Mouse (Mus musculus) T-helper 2 cell (primary cell): ENCODE results near the gene Gm1604a.
"Not testable (repeated sequence)": the region's sequence is repeated elsewhere in the genome, so short reads cannot be mapped to it uniquely, and the experiment has no call there.

Experiments used
- in situ Hi-C: fragments of 300-600 bp; cut with MboI, MseI; formaldehyde crosslinking; loops from one replicate; pipeline ENCODE4 v1.15.1; 2025; ENCODE audit warnings: high pct_unique_total_duplicates

The Gm1604a gene

DNA sequence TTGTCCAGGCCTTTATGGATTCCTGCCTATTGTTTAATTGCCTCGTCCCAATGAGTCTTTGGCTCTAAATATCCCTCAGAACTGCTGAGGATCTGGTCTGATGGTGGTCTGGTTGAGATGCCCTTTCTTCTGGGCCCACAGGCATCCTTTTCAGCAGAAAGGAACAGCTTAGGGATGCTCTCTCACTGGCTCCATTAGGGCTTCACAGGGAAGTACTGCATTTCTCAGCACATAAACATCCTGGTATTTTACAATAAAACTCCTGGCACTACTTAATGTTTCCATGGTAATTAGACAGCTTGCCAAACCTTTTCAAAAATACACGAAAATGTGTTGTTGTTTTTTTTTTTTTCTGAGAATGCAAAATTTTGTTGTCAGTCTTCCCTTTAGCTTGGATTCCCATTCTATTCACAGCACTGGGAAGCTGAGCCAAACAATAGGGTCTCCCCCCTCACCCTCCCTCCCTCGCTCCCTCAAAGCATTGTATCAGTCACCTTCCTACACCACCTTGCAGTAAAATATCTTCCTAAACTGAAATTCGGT, 43.7 kb downstream of the Gm1604a start:
- in situ Hi-C loops = not testable (repeated sequence)

DNA sequence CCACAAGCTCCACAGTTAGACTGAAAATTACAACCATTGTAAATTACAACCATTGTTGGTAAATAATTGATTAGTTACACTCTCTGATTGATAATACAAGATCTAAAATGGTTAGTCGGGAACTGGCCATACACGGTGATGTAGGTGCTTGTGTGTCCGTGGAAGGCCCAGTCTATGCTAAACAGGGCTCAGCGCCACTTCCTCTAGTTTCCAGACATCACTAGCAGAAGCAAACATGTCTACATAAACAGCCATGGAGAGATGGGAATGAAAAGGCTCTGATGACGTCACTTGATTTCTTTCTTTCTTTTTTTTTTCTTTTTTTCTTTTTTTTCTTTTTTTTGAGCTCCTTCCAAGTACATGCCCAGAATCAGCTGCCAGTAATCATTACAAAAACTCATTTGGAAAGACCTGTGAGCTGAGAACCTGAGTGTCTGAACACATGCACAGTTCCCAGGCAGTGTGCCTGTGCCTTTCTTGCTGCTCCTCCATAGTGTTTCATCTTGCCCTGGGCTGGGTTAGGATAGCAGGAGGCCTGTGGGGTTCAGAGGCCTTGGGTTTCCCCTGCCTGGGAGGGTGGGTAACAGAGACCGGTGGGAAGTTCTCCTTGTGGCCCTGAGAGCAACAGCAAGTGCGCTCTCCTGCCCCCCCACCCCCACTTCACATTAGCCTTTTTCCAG, 44.3 kb downstream of the Gm1604a start:
- in situ Hi-C loops = loop anchor here (5.0 kb wide), 1 partner anchor 983 kb away; no protein-coding TSS in a partner anchor

- in situ Hi-C loops = loop anchor here (5.0 kb wide), 1 partner anchor 978 kb away; no protein-coding TSS in a partner anchor
Measured at GRCm38 (mm10) chr17:7074494-7074893, 49.1 kb downstream of the Gm1604a start.

DNA sequence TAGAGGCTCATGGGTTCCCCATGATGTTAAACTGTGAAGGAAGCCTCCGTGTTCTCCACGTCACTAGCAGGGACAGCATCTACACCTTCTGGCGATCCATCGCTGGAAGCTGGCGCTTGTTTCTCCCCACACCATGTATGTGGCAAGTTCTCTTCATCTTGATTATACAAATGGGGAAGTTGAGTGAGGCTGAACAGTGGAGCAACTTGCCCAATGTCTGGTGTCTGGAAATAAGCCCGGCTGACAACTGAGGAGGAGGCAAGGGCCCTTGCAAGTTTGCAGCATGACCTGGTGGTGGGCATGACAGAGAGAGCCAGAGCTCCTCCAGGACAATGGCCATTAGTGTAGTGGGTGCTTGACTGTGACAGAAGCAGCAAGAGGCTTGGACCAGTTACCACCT, 50.2 kb downstream of the Gm1604a start:
- in situ Hi-C loops = not testable (repeated sequence)

GRCm38 (mm10) chr17:7079558-7079957, 54.2 kb downstream of the Gm1604a start:
- in situ Hi-C loops = not testable (repeated sequence)

GRCm38 (mm10) chr17:7084523-7084922, 59.2 kb downstream of the Gm1604a start:
- in situ Hi-C loops = not testable (repeated sequence)

GRCm38 (mm10) chr17:7085469-7086168, 60.3 kb downstream of the Gm1604a start:
- in situ Hi-C loops = not testable (repeated sequence)

DNA sequence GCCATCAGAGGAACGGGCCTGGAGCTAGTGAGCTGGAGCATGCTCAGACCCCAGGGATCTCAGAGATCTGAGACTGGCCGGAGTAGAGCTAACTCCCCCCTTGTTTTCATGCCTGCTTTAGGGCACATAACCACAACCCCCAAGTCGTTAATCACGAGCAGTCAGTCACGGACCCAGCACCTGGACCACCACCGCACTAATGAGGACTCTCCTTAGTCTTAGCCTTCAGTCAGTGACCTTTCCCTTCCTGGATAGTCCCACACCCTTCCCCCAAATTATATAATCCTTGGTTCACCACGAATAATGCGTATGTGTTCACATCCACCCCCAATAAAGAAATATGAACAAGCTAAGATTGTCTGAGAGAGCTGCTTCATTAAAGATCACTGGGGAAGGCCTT, 61.5 kb downstream of the Gm1604a start:
- in situ Hi-C loops = not testable (repeated sequence)

DNA sequence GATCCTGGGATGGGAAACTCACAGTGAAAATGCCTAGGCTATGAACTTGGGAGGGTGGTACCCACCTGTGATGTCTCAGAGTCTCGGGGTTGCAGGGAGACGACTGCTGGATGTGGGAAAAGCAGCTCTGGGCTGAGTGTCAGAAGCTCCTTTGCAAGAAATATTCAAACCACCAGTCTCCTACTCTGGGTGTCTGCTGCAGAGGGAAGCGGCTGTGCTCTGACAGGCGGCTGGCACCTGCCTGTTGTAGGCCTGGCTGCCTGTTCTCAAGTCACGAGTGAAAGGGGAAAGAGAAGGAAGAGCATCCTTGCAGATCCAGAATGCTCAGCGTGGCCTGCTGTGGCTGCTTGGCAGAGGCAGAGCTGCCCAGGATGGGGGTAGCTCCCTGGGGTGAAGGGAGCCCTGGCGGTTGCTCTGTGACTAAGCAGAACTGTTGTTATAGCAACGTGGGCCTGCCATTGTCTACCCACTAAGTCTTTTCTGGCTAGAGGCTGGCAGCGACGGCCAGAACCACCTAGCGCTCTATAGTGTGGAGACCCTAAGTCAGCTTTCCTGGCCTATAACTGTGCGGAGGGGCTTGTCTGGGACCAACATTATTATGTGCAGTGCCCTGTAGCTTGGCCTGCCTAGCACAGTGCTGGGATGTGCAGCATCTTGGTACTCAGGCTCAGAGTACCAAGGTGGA, 72.6 kb downstream of the Gm1604a start:
- in situ Hi-C loops = loop anchor here (10.0 kb wide), 1 partner anchor 937 kb away; no protein-coding TSS in a partner anchor

DNA sequence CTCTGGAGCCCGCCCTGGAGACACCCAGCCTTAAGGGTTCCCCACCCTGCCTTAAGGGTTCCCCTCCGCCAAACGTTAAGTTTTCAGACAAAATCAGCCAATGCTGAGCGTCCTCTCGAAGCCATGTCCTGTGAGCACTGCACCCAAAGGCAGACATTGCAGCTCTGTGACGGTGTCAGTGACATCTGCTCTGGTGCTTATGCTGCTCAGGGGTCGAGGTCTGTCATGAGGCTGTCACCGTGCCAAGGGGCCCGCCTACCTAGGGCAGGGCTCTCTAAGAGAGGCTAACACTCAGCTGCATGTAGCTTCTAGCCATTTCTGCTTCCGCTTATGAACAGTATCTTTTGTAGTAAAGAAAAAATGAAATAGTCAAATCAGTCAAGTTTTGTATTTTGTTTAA, 73.7 kb downstream of the Gm1604a start:
- in situ Hi-C loops = loop anchor here (10.0 kb wide), 1 partner anchor 936 kb away; no protein-coding TSS in a partner anchor

GRCm38 (mm10) chr17:7102945-7103344, 77.6 kb downstream of the Gm1604a start:
- in situ Hi-C loops = not testable (repeated sequence)

- in situ Hi-C loops = loop anchor here (10.0 kb wide), 1 partner anchor 753 kb away; no protein-coding TSS in a partner anchor
Measured at GRCm38 (mm10) chr17:7111658-7112057, 86.3 kb downstream of the Gm1604a start.

GRCm38 (mm10) chr17:7116265-7116664, 90.9 kb downstream of the Gm1604a start:
- in situ Hi-C loops = loop anchor here (10.0 kb wide), 1 partner anchor 749 kb away; no protein-coding TSS in a partner anchor

DNA sequence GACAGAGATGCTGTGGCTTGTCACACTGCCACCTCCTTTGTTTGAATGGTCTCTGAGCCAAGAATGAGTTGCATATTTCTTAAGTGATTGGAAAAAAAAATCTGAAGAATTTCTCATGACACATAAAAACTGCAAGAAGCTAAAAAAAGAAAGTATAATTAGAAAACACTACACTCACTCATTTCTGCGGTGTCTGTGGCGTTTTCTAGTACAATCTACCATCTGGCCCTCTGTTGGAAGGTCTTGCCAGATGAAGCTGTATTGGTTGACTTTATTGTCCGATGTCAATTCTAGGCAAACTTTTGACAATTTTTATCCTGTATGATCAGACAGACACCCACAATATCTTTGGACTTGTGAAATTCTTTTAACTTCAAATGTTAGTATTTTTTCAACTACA, 95.5 kb downstream of the Gm1604a start:
- in situ Hi-C loops = loop anchor here (5.0 kb wide), 1 partner anchor 881 kb away; no protein-coding TSS in a partner anchor

- in situ Hi-C loops = loop anchor here (5.0 kb wide), 1 partner anchor 880 kb away; no protein-coding TSS in a partner anchor
Measured at GRCm38 (mm10) chr17:7122554-7122953, 97.2 kb downstream of the Gm1604a start.

GRCm38 (mm10) chr17:7126475-7126874, 101.1 kb downstream of the Gm1604a start:
- in situ Hi-C loops = not testable (repeated sequence)

- in situ Hi-C loops = not testable (repeated sequence)
Measured at GRCm38 (mm10) chr17:7134002-7134401, 108.6 kb downstream of the Gm1604a start.

- in situ Hi-C loops = not testable (repeated sequence)
Measured at GRCm38 (mm10) chr17:7135277-7135676, 109.9 kb downstream of the Gm1604a start.
